Mouse (Mus musculus) 3T3-L1 (cell line): ENCODE measurements around the gene Slc45a1.

Source experiments
- DNase-seq: peaks from one replicate; pipeline ENCODE4 v3.0.0-alpha.2; 2015; ENCODE audit warnings: low read depth, low spot score

The Slc45a1 gene

DNA sequence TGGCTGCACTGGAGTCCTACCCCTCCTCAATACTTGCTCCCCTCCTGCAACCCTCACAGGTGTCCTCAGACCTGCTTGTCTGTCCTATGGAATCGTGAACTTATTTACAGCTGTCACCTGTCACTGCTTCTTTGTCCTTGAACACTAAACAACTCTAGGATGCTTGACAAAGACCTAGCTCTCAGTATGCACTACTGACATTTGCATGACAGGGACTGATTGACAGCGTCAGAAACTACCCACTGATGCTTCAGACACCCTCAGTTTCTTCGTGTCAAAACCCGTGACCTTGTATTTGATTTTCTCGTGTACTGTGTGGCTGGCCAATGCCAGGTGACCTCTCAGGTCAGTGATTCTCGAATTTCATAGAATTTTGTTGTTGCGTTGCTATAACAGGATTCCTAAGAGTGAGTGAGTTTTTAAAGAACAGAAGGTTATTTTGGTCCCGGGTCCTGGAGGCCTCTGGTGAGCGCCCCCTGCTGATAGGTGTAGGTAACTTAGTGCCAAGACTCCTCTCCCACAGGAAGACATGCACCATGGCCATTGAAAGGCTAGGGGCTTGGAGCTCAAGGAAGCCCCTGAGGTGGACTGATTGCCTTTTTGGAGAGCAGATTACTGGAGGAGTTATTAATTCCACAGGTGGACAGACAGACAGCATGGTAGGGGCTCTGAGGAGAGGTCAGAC lies 8.1 kb upstream of the Slc45a1 start:
- peak; percentile 14 for DNase-seq

DNA sequence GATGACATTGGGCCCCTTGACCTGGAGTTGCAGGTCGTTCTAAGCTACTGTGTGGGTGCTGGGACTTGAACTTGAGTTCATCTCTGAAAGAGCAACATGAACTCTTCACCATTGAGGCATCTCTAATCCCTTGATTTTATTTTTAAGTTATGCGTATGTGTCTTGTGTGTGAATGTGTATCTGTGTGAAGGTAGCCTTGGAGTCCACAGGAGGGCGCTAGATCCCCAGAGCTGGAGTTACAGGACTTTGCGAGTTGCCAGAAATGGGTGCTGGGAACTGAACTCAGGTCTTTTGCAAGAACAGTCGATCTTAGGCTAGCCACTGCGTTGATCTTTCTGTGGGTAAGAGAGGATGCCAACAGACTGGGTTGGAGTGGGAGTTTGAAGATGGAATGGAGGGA lies 4.5 kb upstream of the Slc45a1 start:
- peak; percentile 59 for DNase-seq

DNA sequence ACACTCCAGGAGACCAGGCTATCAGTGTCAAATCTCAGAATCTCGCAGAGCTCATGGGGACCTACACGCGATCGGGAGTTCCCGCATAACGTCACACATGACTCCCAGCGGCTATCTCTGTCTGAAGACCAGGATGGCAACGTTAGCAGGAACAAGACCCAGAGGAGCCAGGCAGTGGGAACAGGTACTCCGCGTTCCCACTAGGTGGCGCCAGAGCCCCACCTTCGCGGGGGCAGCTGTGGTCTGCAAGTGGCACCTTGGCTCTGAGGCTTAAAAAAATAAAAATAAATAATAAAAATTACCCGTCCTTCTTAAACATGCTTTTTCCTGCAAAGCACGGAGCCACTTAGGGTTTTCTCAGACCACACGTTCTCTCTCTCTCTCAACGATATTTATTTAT lies 4.0 kb upstream of the Slc45a1 start:
- peak; percentile 83 for DNase-seq

DNA sequence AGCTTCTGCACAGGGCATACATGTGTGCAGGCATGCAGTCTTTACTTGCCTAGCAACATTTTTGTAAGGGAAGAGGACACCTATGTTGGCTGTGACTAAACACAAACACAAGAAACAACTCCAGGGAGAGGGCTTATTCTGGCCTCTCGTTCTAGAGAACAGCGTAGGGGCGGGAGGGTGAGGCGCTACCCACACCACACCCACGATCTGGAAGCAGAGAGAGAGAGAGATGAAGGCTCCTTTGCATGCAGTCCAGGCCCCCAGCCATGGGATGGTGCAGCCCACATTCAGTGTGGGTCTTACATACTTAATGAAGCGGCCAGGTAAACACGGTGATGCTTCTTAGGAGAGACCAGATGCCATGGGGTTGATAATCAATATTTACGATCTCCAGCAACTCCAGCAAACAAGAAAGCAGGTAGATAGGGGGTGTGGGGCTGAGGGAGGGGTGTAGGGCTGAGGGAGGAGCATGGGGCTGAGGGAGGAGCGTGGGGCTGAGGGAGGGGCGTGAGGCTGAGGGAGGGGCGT lies 1.2 kb upstream of the Slc45a1 start:
- DNase-seq: no peak

DNA sequence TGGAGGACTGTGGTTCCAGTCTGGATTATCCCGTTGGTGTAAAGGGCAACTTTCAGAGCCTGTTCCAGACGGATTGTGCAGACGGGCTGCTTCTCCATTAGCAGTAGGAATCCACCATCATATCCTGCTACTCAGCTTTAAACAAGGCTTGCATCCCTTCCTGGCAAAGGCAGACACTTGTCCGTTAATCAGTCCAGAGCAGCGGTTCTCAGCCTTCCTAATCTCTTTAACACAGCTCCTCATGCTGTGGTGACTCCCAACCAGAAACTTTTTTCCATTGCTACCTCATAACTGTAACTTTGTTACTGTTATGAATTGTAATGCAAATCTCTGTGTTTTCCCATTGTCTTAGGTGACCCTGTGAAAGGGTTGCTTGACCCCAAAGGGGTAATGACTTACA lies 2.6 kb downstream of the Slc45a1 start:
- no peak for DNase-seq

DNA sequence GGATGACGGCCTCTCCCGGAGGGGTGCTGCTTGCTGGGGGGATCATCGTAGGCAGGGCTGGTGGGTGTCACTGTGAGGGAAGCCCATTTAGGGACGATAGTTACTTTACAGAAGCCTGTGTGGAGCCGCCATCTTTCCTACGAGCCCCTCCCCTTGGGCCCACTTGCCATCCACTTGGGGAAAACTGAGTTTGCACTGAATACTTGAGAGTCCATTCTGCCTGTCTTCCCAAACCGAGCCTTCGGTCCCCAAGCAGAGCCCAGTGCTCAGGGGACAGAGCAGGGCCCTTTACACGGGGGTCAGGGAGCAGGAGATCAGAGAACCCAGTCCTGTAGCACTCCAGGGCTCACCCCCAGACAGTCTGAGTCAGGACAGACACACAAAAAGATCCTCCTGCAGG lies 7.7 kb downstream of the Slc45a1 start:
- no peak for DNase-seq

DNA sequence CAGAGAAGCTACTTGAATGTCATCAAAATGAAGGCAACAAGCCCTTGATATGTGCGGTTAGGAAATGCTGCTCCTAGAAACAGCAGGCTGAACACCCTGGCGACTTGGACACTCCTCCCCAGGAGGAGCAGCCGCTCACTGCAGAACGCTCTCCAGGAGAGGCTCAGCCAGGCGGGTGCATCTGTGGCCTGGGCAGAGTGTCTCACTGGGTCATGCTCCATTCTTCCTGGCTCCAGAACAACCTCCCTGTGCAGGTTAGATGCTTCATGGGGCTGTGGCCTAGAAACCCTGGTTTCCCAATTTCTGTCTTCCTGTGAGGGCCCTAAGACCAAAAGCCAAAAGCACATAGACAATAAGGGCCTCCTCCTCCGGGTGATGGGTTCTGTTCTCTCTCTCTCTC lies 15.3 kb downstream of the Slc45a1 start:
- DNase-seq: no peak

DNA sequence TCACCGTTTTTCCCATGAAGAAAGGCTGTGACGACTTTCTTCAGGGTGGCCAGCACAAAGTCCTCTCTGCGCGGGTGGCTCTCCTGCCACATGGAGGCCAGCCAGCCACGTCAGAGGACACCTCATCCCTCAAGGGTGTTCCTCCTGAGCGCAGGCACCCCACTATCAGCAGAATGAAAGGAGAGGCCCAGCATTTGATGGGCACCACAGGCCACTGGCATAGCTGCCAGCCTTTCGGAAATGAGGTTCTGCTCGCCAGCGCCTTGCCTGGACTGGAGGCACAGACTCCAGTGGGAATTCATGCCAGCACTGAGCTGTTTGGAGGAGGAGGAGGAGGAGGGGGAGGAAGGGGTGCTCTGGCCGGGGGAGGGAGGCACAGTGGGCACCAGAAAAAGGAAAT lies 16.4 kb downstream of the Slc45a1 start:
- no peak for DNase-seq

DNA sequence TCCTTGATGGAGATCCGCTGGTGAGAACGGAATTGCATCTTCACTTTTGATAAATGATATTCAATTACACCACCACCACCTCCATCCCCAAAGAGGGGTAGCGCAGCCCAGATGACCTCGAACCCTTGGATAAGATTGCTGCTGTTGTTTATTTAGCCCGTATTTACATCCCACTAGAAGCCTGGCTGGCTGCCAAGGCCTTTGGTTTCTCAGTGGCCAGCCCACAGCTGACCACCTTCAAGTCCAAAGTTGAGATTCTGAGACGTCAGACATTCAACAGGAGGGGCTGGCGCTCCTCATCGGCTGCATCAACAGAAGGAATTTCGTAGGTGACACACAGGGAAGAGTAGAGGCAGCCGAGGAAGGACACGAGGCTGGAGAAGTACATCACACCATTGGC lies 22.7 kb downstream of the Slc45a1 start:
- no peak for DNase-seq

DNA sequence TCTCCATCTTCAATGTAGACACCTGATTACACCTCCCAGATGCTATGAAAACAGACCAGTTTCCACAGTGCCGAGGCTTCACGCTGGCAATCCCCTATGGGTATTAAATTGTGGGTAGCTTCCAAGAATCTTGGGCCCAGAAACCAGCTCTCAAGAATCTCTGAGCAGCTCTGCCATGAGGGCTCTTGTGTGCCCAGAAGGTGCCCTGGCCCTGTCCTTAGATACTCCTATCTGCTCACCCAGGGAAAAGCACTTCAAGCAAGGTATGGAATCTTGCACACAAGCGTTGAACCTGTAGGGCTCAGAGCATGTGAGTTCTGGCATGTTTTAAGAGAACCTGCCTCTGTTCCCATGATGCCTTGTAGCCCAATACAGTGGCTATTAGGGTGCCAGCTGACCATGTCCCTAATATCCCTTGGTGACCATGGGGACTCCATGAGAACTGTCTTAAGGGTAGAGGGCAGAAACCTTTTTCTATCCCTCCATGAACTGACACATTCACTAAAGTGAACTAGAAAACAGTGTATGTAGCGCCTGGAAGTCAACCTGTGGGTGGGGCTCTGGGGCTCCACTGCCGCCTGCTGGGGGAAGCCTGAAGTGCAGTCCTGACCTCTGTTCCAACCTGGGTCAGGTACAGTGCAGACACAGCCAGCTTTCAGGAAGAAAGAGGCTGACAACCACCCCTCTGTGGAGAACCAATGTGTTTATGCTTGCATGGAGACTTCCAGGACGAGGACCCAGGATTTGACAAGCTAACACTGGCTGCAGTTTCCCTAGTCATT lies 25.8 kb downstream of the Slc45a1 start:
- peak; percentile 69 for DNase-seq

DNA sequence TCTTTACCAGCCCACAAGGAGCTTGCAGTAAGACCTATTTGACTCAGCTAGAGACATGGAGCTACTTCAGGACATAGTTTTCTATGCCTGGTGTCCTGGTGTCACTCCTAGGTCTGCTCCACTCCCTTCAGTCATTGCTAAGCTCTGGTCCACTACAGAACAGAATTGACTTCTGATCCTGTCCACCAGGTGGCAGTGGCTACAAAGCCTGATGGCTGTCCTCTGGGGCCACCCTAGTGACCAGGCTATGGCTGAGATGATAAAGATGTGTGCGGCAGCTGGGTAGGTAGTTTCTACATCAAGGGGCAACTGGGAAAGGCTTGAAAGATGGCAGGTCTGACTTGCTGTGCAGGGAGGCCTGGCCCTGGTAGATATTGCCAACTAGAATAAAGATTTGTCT lies 26.5 kb downstream of the Slc45a1 start:
- peak; percentile 81 for DNase-seq

DNA sequence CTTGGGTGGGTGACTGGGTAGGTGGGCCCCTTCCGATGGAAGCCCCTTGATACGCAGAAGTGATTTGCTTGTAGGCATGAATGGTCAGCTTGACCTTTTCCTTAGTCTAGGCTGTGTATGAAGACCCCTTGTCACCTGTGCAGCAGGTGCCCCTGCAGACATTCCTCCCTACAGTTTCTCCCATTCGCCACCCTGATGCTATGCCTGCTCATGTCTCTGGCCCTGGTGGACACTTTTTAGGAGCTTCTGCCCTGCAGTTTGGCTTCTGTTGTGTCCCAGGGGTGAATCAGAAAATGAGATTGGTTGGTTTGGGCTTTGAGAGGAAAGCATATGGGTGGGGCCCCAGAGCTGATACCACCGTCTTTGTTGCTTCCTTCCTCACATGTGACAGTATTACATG lies 27.0 kb downstream of the Slc45a1 start:
- no peak for DNase-seq

DNA sequence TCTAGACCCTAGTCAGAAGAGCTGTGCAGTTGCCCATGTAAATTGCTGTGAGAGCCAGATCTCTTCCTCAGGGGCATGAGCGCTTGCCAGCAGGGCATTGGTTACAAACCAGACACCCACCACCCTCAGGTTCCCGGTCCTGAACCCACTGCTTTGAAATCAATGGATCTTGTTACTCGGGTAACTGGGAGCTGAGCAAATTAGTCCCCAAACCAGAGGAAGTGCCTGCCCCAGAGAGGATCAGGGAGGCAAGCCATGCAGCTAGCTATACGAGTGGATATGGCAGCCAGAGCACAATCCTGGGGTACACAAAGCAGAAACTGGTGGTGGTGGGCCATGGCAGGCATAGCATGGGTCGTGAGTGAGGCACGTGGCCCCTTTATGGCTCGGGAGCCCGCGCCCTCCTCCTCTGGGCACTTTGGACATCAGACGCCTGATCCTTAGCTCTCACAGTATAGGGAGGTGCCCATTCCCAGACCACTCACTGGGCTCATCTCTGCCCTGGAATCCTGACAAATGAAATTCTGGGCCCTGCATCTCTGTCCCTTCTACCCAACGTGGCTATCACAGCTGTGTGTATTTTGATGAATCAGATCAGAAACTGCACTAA lies 27.7 kb downstream of the Slc45a1 start:
- DNase-seq: no peak

DNA sequence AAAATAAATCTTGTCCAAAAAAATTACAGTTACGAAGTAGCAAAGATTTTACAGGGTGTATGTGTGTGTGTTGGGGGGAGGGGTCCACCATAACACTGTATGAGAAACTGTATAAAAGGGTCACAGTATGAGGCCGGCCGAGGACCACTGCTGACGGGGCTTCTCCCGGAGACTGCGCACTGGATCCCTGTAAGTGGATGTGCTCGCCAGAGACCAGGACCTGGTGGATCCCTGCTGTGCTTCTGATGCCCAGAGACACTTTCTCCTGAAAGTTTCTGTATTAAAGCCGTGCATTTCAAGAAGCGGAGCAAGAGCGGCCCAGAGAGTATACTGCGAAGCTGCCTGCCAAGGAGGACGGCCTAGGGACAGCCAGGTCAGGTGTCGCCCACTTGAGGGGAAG lies 29.3 kb downstream of the Slc45a1 start:
- no peak for DNase-seq

DNA sequence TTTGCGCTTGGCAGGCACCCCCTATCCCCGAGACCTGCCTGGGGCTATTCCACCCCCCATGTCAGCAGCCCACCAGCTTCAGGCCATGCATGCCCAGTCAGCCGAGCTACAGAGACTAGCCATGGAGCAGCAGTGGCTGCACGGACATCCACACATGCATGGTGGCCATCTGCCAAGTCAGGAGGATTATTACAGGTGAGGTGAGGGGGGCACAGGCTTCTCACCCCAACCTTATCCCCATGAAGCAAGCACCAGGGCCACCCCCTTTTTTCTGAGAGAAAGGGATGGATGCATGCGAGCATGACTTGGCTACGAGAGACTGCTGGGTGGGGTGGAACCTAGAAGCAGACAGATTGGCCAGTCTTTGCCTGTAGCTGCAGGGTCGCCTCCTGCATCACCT lies 33.0 kb downstream of the Slc45a1 start:
- no peak for DNase-seq

DNA sequence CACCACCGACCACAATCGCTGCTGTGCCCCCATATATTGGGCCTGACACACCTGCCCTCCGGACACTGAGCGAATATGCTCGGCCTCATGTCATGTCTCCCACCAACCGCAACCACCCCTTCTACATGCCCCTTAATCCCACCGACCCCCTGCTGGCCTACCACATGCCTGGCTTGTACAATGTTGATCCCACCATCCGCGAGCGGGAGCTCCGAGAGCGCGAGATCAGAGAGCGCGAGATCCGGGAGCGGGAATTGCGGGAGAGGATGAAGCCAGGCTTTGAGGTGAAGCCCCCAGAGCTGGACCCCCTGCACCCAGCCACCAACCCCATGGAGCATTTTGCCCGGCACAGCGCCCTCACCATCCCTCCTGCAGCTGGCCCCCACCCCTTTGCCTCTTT lies 35.1 kb downstream of the Slc45a1 start:
- no peak for DNase-seq

DNA sequence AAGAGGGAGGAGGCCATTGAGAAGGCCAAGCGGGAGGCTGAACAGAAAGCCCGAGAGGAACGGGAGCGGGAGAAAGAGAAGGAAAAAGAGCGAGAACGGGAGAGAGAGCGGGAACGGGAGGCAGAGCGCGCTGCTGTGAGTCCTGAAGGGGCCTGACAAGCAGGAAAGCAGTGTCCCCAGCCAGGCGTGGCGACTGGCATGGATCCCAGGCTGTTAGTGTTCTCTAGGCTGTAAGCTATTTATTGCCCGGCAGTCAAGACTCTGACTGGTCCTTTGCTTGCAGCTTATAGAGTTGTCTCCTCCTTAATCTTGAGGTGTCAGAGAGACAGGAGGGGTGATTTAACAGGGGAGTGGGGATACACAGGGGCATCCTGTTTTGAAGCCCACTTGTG lies 35.9 kb downstream of the Slc45a1 start:
- DNase-seq: no peak

DNA sequence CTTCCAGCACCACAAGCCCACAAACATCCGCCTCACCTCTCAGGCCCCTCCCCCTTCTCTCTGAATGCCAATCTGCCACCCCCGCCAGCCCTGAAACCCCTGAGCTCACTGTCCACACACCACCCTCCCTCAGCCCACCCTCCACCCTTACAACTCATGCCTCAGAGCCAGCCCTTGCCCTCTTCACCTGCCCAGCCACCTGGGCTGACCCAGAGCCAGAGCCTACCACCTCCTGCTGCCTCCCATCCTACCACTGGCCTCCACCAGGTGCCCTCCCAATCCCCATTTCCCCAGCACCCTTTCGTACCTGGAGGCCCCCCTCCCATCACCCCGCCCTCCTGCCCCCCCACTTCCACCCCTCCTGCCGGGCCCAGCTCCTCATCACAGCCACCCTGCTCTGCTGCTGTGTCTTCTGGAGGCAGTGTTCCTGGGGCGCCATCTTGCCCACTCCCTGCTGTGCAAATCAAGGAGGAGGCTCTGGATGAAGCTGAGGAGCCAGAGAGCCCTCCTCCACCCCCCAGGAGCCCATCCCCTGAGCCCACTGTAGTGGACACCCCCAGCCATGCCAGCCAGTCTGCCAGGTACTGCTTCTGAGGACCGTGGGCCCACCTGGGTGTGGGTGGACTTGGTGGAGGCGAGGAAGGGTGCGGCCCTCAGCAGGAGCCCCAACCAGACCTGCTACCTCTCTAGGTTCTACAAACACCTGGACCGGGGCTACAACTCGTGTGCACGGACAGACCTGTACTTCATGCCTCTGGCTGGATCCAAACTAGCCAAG lies 36.5 kb downstream of the Slc45a1 start:
- no peak for DNase-seq

DNA sequence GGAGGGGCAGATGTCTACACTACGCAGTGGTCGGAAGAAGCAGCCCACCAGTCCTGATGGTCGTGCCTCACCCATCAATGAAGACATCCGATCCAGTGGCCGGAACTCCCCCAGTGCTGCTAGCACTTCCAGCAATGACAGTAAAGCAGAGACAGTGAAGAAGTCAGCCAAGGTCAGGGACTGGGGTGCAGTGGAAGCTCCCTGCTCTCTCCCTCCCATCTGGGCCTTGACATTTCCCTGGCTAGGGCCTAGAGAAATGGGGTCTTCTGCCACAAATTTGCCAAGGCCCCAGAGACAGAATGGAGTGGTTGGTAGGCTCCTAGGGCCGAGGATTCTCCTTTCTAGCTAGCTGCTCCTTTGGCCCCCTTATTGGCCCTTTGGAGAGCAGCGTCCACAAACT lies 38.3 kb downstream of the Slc45a1 start:
- no peak for DNase-seq

DNA sequence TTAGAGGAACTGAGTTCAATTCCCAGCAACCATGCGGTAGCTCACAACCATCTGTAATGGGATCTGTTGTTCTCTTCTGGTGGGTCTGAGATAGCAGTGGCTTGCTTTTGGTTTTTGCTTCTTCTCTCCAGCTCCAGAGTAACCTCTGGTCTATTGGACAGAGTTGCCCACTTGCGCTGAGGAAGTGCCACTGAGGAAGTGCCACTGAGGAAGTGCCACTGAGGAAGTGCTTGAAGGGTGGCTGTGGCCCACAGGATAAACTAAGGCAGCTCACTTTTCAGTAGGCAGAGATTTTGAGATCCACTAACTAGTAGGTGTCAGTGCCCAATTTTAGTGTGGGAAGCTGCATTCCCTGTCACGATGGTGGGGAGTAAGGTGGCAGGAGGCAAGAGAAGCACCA lies 43.3 kb downstream of the Slc45a1 start:
- DNase-seq: no peak

DNA sequence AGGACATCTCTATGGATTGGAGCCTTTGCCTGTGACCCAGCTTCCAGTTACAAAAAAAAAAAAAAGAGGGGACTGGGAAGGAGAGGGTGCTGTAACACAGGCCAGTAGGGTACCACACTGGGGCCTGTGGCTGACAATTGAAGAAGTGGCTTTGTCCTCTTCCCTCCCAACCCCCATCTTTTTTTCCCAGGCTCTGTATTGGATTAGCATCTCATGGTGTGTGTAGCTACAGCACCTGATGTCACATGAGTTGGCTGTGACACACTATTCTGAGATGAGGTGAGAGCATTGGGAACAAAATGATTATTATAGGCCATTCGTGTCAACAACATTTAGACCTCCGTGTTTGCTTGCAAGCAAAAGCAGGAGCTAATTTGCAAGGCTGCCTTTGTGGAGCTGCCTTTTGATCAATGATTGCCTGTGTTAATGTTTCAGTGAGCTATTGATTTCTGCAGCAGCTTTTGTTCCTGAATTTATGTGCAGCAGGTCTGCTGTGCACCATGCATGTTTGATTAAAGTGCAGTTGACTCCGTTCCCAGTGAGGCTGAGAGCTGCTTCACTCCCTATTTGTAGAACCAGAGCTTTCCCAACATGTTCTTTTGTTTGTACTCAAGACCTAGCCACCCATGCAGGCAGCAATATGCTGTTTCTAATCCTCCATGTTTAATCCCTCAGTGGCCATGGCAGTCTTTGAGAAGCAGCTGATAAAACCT lies 45.4 kb downstream of the Slc45a1 start:
- DNase-seq: no peak
